Mouse (Mus musculus): ENCODE results near the gene Dpep2nb. TPM values are rescaled to one million over a fixed set of nuclear protein-coding genes. Genes with fewer than 3 reads are reported as not detected.

The Dpep2nb gene
- polyA plus RNA-seq, 1 experiment = 3.0 TPM

- Histone ChIP-seq H3K4me1 (ENCODE audit: control insufficient read depth, insufficient read depth, low read length) (no peaks in the 10 kb centered on the region), H3K27ac (ENCODE audit: control insufficient read depth, insufficient read depth, low read depth, low read length) (no peak overlapping the region), H3K4me3 (ENCODE audit: control insufficient read depth, low read depth, low read length) (no peak overlapping the region), H3K36me3 (ENCODE audit: control insufficient read depth, insufficient read depth, low read length) (no peaks in the 10 kb centered on the region), H3K27me3 (ENCODE audit: control insufficient read depth, insufficient read depth, low read length) (no peaks in the 10 kb centered on the region)
- no peak for TF ChIP-seq POLR2A (IDR thresholded peaks at IDR 0.05; ENCODE audit: control insufficient read depth, low read depth, low read length)
- TF ChIP-seq CTCF (IDR thresholded peaks at IDR 0.05; ENCODE audit: control insufficient read depth, insufficient read depth, insufficient replicate concordance, low read depth, low read length) = no peak
Measured at GRCm38 (mm10) chr8:106046872-106047559, 41.2 kb upstream of the Dpep2nb start.

GRCm38 (mm10) chr8:106044151-106044550 lies 38.4 kb upstream of the Dpep2nb start:
- TF ChIP-seq POLR2A (IDR thresholded peaks at IDR 0.05; ENCODE audit: control insufficient read depth, low read depth, low read length) (no peak), CTCF (IDR thresholded peaks at IDR 0.05; ENCODE audit: control insufficient read depth, insufficient read depth, insufficient replicate concordance, low read depth, low read length) (no peak)
- no peak overlapping the region for H3K27ac ChIP-seq (ENCODE audit: control insufficient read depth, insufficient read depth, low read depth, low read length)
- no peak overlapping the region for H3K4me3 ChIP-seq (ENCODE audit: control insufficient read depth, low read depth, low read length)
- no peaks in the 10 kb centered on the region for H3K36me3 ChIP-seq (ENCODE audit: control insufficient read depth, insufficient read depth, low read length)
- no peaks in the 10 kb centered on the region for H3K4me1 ChIP-seq (ENCODE audit: control insufficient read depth, insufficient read depth, low read length)
- no peaks in the 10 kb centered on the region for H3K27me3 ChIP-seq (ENCODE audit: control insufficient read depth, insufficient read depth, low read length)

GRCm38 (mm10) chr8:106043055-106043454 lies 37.3 kb upstream of the Dpep2nb start:
- no peak for TF ChIP-seq CTCF (IDR thresholded peaks at IDR 0.05; ENCODE audit: control insufficient read depth, insufficient read depth, insufficient replicate concordance, low read depth, low read length)
- TF ChIP-seq POLR2A (IDR thresholded peaks at IDR 0.05; ENCODE audit: control insufficient read depth, low read depth, low read length) = no peak
- Histone ChIP-seq H3K27me3 (ENCODE audit: control insufficient read depth, insufficient read depth, low read length) (no peaks in the 10 kb centered on the region), H3K27ac (ENCODE audit: control insufficient read depth, insufficient read depth, low read depth, low read length) (no peak overlapping the region), H3K4me1 (ENCODE audit: control insufficient read depth, insufficient read depth, low read length) (no peaks in the 10 kb centered on the region), H3K36me3 (ENCODE audit: control insufficient read depth, insufficient read depth, low read length) (no peaks in the 10 kb centered on the region), H3K4me3 (ENCODE audit: control insufficient read depth, low read depth, low read length) (no peak overlapping the region)

GRCm38 (mm10) chr8:106040218-106040617 lies 34.4 kb upstream of the Dpep2nb start:
- no peaks in the 10 kb centered on the region for H3K4me1 ChIP-seq (ENCODE audit: control insufficient read depth, insufficient read depth, low read length)
- TF ChIP-seq CTCF (IDR thresholded peaks at IDR 0.05; ENCODE audit: control insufficient read depth, insufficient read depth, insufficient replicate concordance, low read depth, low read length) = no peak
- TF ChIP-seq POLR2A (IDR thresholded peaks at IDR 0.05; ENCODE audit: control insufficient read depth, low read depth, low read length) = no peak
- H3K27me3 ChIP-seq (ENCODE audit: control insufficient read depth, insufficient read depth, low read length) = no peaks in the 10 kb centered on the region
- H3K27ac ChIP-seq (ENCODE audit: control insufficient read depth, insufficient read depth, low read depth, low read length) = no peak overlapping the region
- no peak overlapping the region for H3K4me3 ChIP-seq (ENCODE audit: control insufficient read depth, low read depth, low read length)
- H3K36me3 ChIP-seq (ENCODE audit: control insufficient read depth, insufficient read depth, low read length) = no peaks in the 10 kb centered on the region

- H3K4me3 ChIP-seq (ENCODE audit: control insufficient read depth, low read depth, low read length) = no peak overlapping the region
- H3K27ac ChIP-seq (ENCODE audit: control insufficient read depth, insufficient read depth, low read depth, low read length) = no peak overlapping the region
- no peaks in the 10 kb centered on the region for H3K4me1 ChIP-seq (ENCODE audit: control insufficient read depth, insufficient read depth, low read length)
- TF ChIP-seq POLR2A (IDR thresholded peaks at IDR 0.05; ENCODE audit: control insufficient read depth, low read depth, low read length) (no peak), CTCF (IDR thresholded peaks at IDR 0.05; ENCODE audit: control insufficient read depth, insufficient read depth, insufficient replicate concordance, low read depth, low read length) (no peak)
- no peaks in the 10 kb centered on the region for H3K36me3 ChIP-seq (ENCODE audit: control insufficient read depth, insufficient read depth, low read length)
- no peaks in the 10 kb centered on the region for H3K27me3 ChIP-seq (ENCODE audit: control insufficient read depth, insufficient read depth, low read length)
Measured at GRCm38 (mm10) chr8:106039605-106040004, 33.8 kb upstream of the Dpep2nb start.

- no peak overlapping the region for H3K27ac ChIP-seq (ENCODE audit: control insufficient read depth, insufficient read depth, low read depth, low read length)
Measured at GRCm38 (mm10) chr8:106038721-106039120, 32.9 kb upstream of the Dpep2nb start.

GRCm38 (mm10) chr8:106022483-106022882 lies 16.7 kb upstream of the Dpep2nb start:
- no peaks in the 10 kb centered on the region for H3K27me3 ChIP-seq (ENCODE audit: control insufficient read depth, insufficient read depth, low read length)
- no peak overlapping the region for H3K27ac ChIP-seq (ENCODE audit: control insufficient read depth, insufficient read depth, low read depth, low read length)
- no peaks in the 10 kb centered on the region for H3K36me3 ChIP-seq (ENCODE audit: control insufficient read depth, insufficient read depth, low read length)
- H3K4me1 ChIP-seq (ENCODE audit: control insufficient read depth, insufficient read depth, low read length) = no peaks in the 10 kb centered on the region
- peak; percentile 74; the same call in 1 of the 2 replicates for TF ChIP-seq CTCF (IDR thresholded peaks at IDR 0.05; ENCODE audit: control insufficient read depth, insufficient read depth, insufficient replicate concordance, low read depth, low read length)
- TF ChIP-seq POLR2A (IDR thresholded peaks at IDR 0.05; ENCODE audit: control insufficient read depth, low read depth, low read length) = no peak
- no peak overlapping the region for H3K4me3 ChIP-seq (ENCODE audit: control insufficient read depth, low read depth, low read length)

More at GRCm38 (mm10) chr8:106038721-106039120, 32.9 kb upstream of the Dpep2nb start:
- Histone ChIP-seq H3K36me3 (ENCODE audit: control insufficient read depth, insufficient read depth, low read length) (no peaks in the 10 kb centered on the region), H3K27me3 (ENCODE audit: control insufficient read depth, insufficient read depth, low read length) (no peaks in the 10 kb centered on the region), H3K4me3 (ENCODE audit: control insufficient read depth, low read depth, low read length) (no peak overlapping the region), H3K4me1 (ENCODE audit: control insufficient read depth, insufficient read depth, low read length) (no peaks in the 10 kb centered on the region)
- TF ChIP-seq POLR2A (IDR thresholded peaks at IDR 0.05; ENCODE audit: control insufficient read depth, low read depth, low read length) (no peak), CTCF (IDR thresholded peaks at IDR 0.05; ENCODE audit: control insufficient read depth, insufficient read depth, insufficient replicate concordance, low read depth, low read length) (no peak)

All from testis, adult 2 months (tissue).